Mouse (Mus musculus): ENCODE data around the gene Slit3. TPM values are rescaled to one million over a fixed set of nuclear protein-coding genes. Genes with fewer than 3 reads are reported as not detected.

Slit3 gene
- total and polyA plus RNA-seq, 3 experiments: not detected

- Histone ChIP-seq H3K4me1 (ENCODE audit: control insufficient read depth in 1 of 2, insufficient read depth in 2 of 2, low read length in 2 of 2) (no peaks in the 10 kb centered on the region), H3K4me3 (ENCODE audit: control insufficient read depth in 1 of 2, insufficient read depth in 1 of 2, low read depth in 2 of 2, low read length in 2 of 2) (no peak overlapping the region), H3K36me3 (ENCODE audit: control insufficient read depth in 1 of 2, insufficient read depth in 2 of 2, low read length in 2 of 2) (no peaks in the 10 kb centered on the region), H3K79me2 (ENCODE audit: control insufficient read depth, insufficient read depth, low read length, poor library complexity) (no peaks in the 10 kb centered on the region), H3K27ac (ENCODE audit: control insufficient read depth, low read depth, low read length) (no peak overlapping the region), H3K27me3 (ENCODE audit: control insufficient read depth in 1 of 2, insufficient read depth in 2 of 2, low read length in 2 of 2) (no peaks in the 10 kb centered on the region), H3K9me3 (replicated peaks; ENCODE audit: insufficient read depth, low read length) (no peaks in the 10 kb centered on the region), H3K9ac (ENCODE audit: control insufficient read depth, low read depth, low read length, poor library complexity, severe bottlenecking) (no peak overlapping the region)
- DNase-seq (ENCODE audit: low read depth, low spot score): no peak
- TF ChIP-seq POLR2AphosphoS5 (IDR thresholded peaks at IDR 0.05; ENCODE audit: borderline replicate concordance, low read depth, low read length): no peak
- no peak for TF ChIP-seq HCFC1 (IDR thresholded peaks at IDR 0.05; ENCODE audit: low read depth, low read length)
- no peak for TF ChIP-seq USF1 (IDR thresholded peaks at IDR 0.05; ENCODE audit: low read depth, low read length)
- TF ChIP-seq TCF12 (IDR thresholded peaks at IDR 0.05; ENCODE audit: low read depth, low read length): no peak
- TF ChIP-seq MAFK (IDR thresholded peaks at IDR 0.05; ENCODE audit: borderline replicate concordance, low read depth, low read length): no peak
- TF ChIP-seq ZNF384 (IDR thresholded peaks at IDR 0.05; ENCODE audit: low read depth, low read length): no peak
- no peak for TF ChIP-seq ZC3H11A (IDR thresholded peaks at IDR 0.05; ENCODE audit: low read depth, low read length)
- no peak for TF ChIP-seq TBP (IDR thresholded peaks at IDR 0.05; ENCODE audit: low read depth, low read length)
- no peak for TF ChIP-seq JUND (IDR thresholded peaks at IDR 0.05; ENCODE audit: low read depth, low read length)
- TF ChIP-seq E2F4 (IDR thresholded peaks at IDR 0.05; ENCODE audit: borderline replicate concordance, low read depth, low read length): no peak
- no peak for TF ChIP-seq ZKSCAN1 (IDR thresholded peaks at IDR 0.05; ENCODE audit: low read depth, low read length)
Measured at GRCm38 (mm10) chr11:35337493-35337892, 216.5 kb downstream of the Slit3 start.

GRCm38 (mm10) chr11:35337927-35338819 lies 217.1 kb downstream of the Slit3 start:
- Histone ChIP-seq H3K9ac (ENCODE audit: control insufficient read depth, low read depth, low read length, poor library complexity, severe bottlenecking) (no peak overlapping the region), H3K4me1 (ENCODE audit: control insufficient read depth in 1 of 2, insufficient read depth in 2 of 2, low read length in 2 of 2) (no peaks in the 10 kb centered on the region), H3K27ac (ENCODE audit: control insufficient read depth, low read depth, low read length) (no peak overlapping the region), H3K9me3 (replicated peaks; ENCODE audit: insufficient read depth, low read length) (no peaks in the 10 kb centered on the region), H3K36me3 (ENCODE audit: control insufficient read depth in 1 of 2, insufficient read depth in 2 of 2, low read length in 2 of 2) (no peaks in the 10 kb centered on the region), H3K4me3 (ENCODE audit: control insufficient read depth in 1 of 2, insufficient read depth in 1 of 2, low read depth in 2 of 2, low read length in 2 of 2) (no peak overlapping the region), H3K27me3 (ENCODE audit: control insufficient read depth in 1 of 2, insufficient read depth in 2 of 2, low read length in 2 of 2) (no peaks in the 10 kb centered on the region), H3K79me2 (ENCODE audit: control insufficient read depth, insufficient read depth, low read length, poor library complexity) (no peaks in the 10 kb centered on the region)
- no peak for DNase-seq (ENCODE audit: low read depth, low spot score)
- no peak for TF ChIP-seq MAX (IDR thresholded peaks at IDR 0.05; ENCODE audit: low read length)
- no peak for TF ChIP-seq EP300 (IDR thresholded peaks at IDR 0.05; ENCODE audit: low read depth in 1 of 2, low read length in 2 of 2)
- TF ChIP-seq SIN3A (IDR thresholded peaks at IDR 0.05; ENCODE audit: low read length): no peak
- TF ChIP-seq ZC3H11A (IDR thresholded peaks at IDR 0.05; ENCODE audit: low read depth, low read length): no peak
- TF ChIP-seq RCOR1 (IDR thresholded peaks at IDR 0.05; ENCODE audit: low read depth, low read length): no peak
- TF ChIP-seq TBP (IDR thresholded peaks at IDR 0.05; ENCODE audit: low read depth, low read length): no peak
- TF ChIP-seq ZKSCAN1 (IDR thresholded peaks at IDR 0.05; ENCODE audit: low read depth, low read length): no peak
- no peak for TF ChIP-seq RAD21 (IDR thresholded peaks at IDR 0.05; ENCODE audit: low read depth, low read length)
- no peak for TF ChIP-seq UBTF (IDR thresholded peaks at IDR 0.05; ENCODE audit: borderline replicate concordance, insufficient read depth, low read depth, low read length)
- no peak for TF ChIP-seq USF2 (IDR thresholded peaks at IDR 0.05; ENCODE audit: borderline replicate concordance in 1 of 2, insufficient read depth in 1 of 2, low read depth in 1 of 2, low read length in 2 of 2)
- no peak for TF ChIP-seq CHD2 (IDR thresholded peaks at IDR 0.05; ENCODE audit: low read length)
- no peak for TF ChIP-seq MYC (IDR thresholded peaks at IDR 0.05; ENCODE audit: low read depth, low read length)

Data from MEL (cell line).